Mouse (Mus musculus) forebrain, embryonic 16.5 days (tissue): Measurements from ENCODE around the gene Tada3. TPM values are rescaled to one million over a fixed set of nuclear protein-coding genes. Genes with fewer than 3 reads are reported as not detected.

ENCODE experiments used
- ATAC-seq: fragments of 200-750 bp; cut with Nextera tagmentation; 2 replicates; pipeline ENCODE4 v1.8.0; 2017; ENCODE audit warnings: mild to moderate bottlenecking, moderate library complexity
- H3K27ac ChIP-seq: fragments of 300-500 bp; sonication (generic); 2 replicates; pipeline ENCODE4 v1.5.1; 2014; ENCODE audit warnings: low read length, control low read depth
- H3K27me3 ChIP-seq: fragments of 300-500 bp; sonication (generic); replicated peaks from 2 replicates; pipeline ENCODE4 v1.6.1; 2014; ENCODE audit warnings: low read length; ENCODE audit not compliant: control insufficient read depth, insufficient read depth
- H3K36me3 ChIP-seq: fragments of 300-500 bp; sonication (generic); 2 replicates; pipeline ENCODE4 v1.6.1; 2014; ENCODE audit not compliant: control insufficient read depth, insufficient read depth
- H3K4me1 ChIP-seq: fragments of 300-500 bp; sonication (generic); replicated peaks from 2 replicates; pipeline ENCODE4 v1.6.1; 2014; ENCODE audit warnings: low read length; ENCODE audit not compliant: control insufficient read depth, insufficient read depth
- H3K4me2 ChIP-seq: fragments of 300-500 bp; sonication (generic); 2 replicates; pipeline ENCODE4 v1.6.1; 2014; ENCODE audit warnings: mild to moderate bottlenecking, low read length, control low read depth
- H3K4me3 ChIP-seq: fragments of 300-500 bp; sonication (generic); replicated peaks from 2 replicates; pipeline ENCODE4 v1.5.1; 2014; ENCODE audit warnings: mild to moderate bottlenecking, low read length, control low read depth
- H3K9ac ChIP-seq: fragments of 300-500 bp; sonication (generic); replicated peaks from 2 replicates; pipeline ENCODE4 v1.6.1; 2014; ENCODE audit warnings: low read depth, low read length, control low read depth
- H3K9me3 ChIP-seq: fragments of 300-500 bp; sonication (generic); 2 replicates; pipeline ENCODE4 v1.6.1; 2016; ENCODE audit warnings: low read length; ENCODE audit not compliant: control insufficient read depth
- WGBS: fragments of 180-500 bp; shearing (Covaris S2); extraction: QIAGEN DNeasy Blood & Tissue Kit; methylation state at CpG from one replicate; pipeline ENCODE4 v1.1.7; 2014; 5-methylcytosine and 5-hydroxymethylcytosine counted together
- microRNA-seq: library from miRNA; unstranded; fragments of <30 nt; microRNA quantifications from one replicate; pipeline ENCODE4, GENCODE M21; 2017
- polyA plus RNA-seq: library from polyadenylated mRNA; unstranded; fragments of >200 nt; fragmentation: Nextera tagmentation; extraction: Ambion mirVana; gene quantifications from 2 replicates; pipeline ENCODE4 v1.2.1, GENCODE M21; 2015

The Tada3 gene
- polyA plus RNA-seq, 1 experiment from 2014 or later = 88.8 TPM

GRCm38 (mm10) chr6:113326533-113327315 lies 51.0 kb downstream of the Tada3 start, which contains the start of gene Ogg1:
TSS of gene Ogg1 (plus strand) at chr6:113326972.
- H3K9me3 ChIP-seq = no peaks in the 10 kb centered on the region
- under 1% methylated on average over 52 of the region's 52 CpGs for WGBS
- H3K4me1 ChIP-seq = peaks cover 11% of the 10 kb centered on the region
- peak within 1 kb of the TSS; percentile 93 for H3K27ac ChIP-seq
- peak within 1 kb of the TSS; percentile 64 for H3K4me3 ChIP-seq
- peak within 1 kb of the TSS; percentile 98 for H3K4me2 ChIP-seq
- H3K36me3 ChIP-seq = peaks cover 25% of the 10 kb centered on the region
- peak; percentile 98 for ATAC-seq
- no peaks in the 10 kb centered on the region for H3K27me3 ChIP-seq
- peak within 1 kb of the TSS; percentile 76 for H3K9ac ChIP-seq

Small RNAs within 50 kb of the gene (microRNA-seq; reads per million reads assigned to microRNA genes)
- gene Gm24387 = not detected

Other genes with a start within 250 kb of the Tada3 start
- gene Lhfpl4, start 182.5 kb downstream of the Tada3 start, polyA plus RNA-seq = 40.1 and 49.4 TPM in 2 replicates
- gene Mtmr14, start 140.0 kb downstream of the Tada3 start, polyA plus RNA-seq = 42.1 and 44.4 TPM in 2 replicates
- 0.32 and 1.4 TPM in 2 replicates for gene Cpne9, start 95.6 kb downstream of the Tada3 start, polyA plus RNA-seq
- 19.9 and 20.3 TPM in 2 replicates for gene Brpf1, start 70.7 kb downstream of the Tada3 start, polyA plus RNA-seq
- 11.3 and 11.9 TPM in 2 replicates for gene Ogg1, start 50.9 kb downstream of the Tada3 start, polyA plus RNA-seq
- 78.9 and 99.3 TPM in 2 replicates for gene Camk1, start 33.9 kb downstream of the Tada3 start, polyA plus RNA-seq
- gene Arpc4, start 232 bp upstream of the Tada3 start, polyA plus RNA-seq = 407 and 414 TPM in 2 replicates
- 6.4 and 8.7 TPM in 2 replicates for gene Ttll3, start 11.4 kb upstream of the Tada3 start, polyA plus RNA-seq
- 13.9 and 16.3 TPM in 2 replicates for gene Rpusd3, start 41.5 kb upstream of the Tada3 start, polyA plus RNA-seq
- not detected in 2 replicates for gene Cidec, start 57.9 kb upstream of the Tada3 start, polyA plus RNA-seq
- gene Jagn1, start 64.7 kb upstream of the Tada3 start, polyA plus RNA-seq = 90.9 and 98.9 TPM in 2 replicates
- gene Il17re, start 80.6 kb upstream of the Tada3 start, polyA plus RNA-seq = 0.07 TPM in 1 of 2 replicates, not detected in the other
- 2.4 and 3.5 TPM in 2 replicates for gene Il17rc, start 93.5 kb upstream of the Tada3 start, polyA plus RNA-seq
- gene Creld1, start 105.4 kb upstream of the Tada3 start, polyA plus RNA-seq = 62.6 and 73.9 TPM in 2 replicates
- 5.2 and 8.5 TPM in 2 replicates for gene Prrt3, start 124.0 kb upstream of the Tada3 start, polyA plus RNA-seq
- gene Emc3, start 153.8 kb upstream of the Tada3 start, polyA plus RNA-seq = 106 and 108 TPM in 2 replicates
- gene Fancd2, start 153.8 kb upstream of the Tada3 start, polyA plus RNA-seq = 4.3 and 4.7 TPM in 2 replicates
- gene Fancd2os, start 222.8 kb upstream of the Tada3 start, polyA plus RNA-seq = 0.19 TPM in 1 of 2 replicates, not detected in the other
- 231 and 240 TPM in 2 replicates for gene Brk1, start 226.9 kb upstream of the Tada3 start, polyA plus RNA-seq
- gene Vhl, start 246.1 kb upstream of the Tada3 start, polyA plus RNA-seq = 78.1 and 82.2 TPM in 2 replicates